ENCODE assay signal across 10 mouse cellular contexts in the genomic region with DNA sequence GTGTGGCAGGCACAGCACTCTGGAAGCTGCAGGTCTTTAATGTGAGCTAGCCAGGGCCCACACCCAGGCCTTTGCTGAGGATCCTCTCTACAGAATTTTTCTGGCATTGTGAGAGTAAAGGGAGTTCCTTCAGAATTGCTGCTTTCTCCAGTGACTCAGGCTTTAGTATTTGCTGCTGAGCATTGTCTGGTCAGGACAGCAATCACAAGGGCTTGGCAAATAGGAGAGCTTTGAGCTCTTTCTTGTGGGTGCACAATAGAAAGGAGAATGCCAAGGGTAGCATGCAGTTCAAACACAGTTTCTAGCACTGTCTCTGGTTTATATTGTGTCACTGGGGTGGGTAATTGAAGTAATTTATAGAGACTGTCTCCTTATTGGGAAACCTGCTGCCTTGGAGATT. TPM values are rescaled to one million over a fixed set of nuclear protein-coding genes. Genes with fewer than 3 reads are reported as not detected.
DNase-seq lines count a peak whose midpoint lies in the region; ATAC-seq and TF ChIP-seq lines count a peak whose summit lies in the region.
"Had no signal": no experiment of that assay in that cellular context is flagged by ENCODE, and none has a peak within 500 bp of the region (broad histone marks: within the 10 kb centered on the region; RNA-seq: fewer than 3 reads in every experiment).

No protein-coding gene starts in this region.

- no peaks in the 10 kb centered on the region for H3K36me3 ChIP-seq in lung, embryonic 16.5 days (ENCODE audit: control insufficient read depth, insufficient read depth, low read length)
- H3K36me3 ChIP-seq in liver, embryonic 13.5 days, result no peaks in the 10 kb centered on the region; the same call in 1 of the 2 replicates
- H3K36me3 ChIP-seq in stomach, embryonic 14.5 days (ENCODE audit: control insufficient read depth, insufficient read depth, low read length), result no peaks in the 10 kb centered on the region

- no peaks in the 10 kb centered on the region for H3K27me3 ChIP-seq in lung, embryonic 16.5 days (ENCODE audit: control insufficient read depth, insufficient read depth, low read depth, low read length)
- no peaks in the 10 kb centered on the region for H3K27me3 ChIP-seq in liver, embryonic 13.5 days
- no peaks in the 10 kb centered on the region for H3K27me3 ChIP-seq in stomach, embryonic 14.5 days (ENCODE audit: control insufficient read depth, insufficient read depth, low read length)

- H3K9ac ChIP-seq in lung, embryonic 16.5 days (ENCODE audit: low read length), result no peak overlapping the region
- no peak overlapping the region for H3K9ac ChIP-seq in liver, embryonic 13.5 days
- no peak overlapping the region for H3K9ac ChIP-seq in stomach, embryonic 14.5 days (replicated peaks; ENCODE audit: low read depth, low read length)

- no peaks in the 10 kb centered on the region for H3K9me3 ChIP-seq in lung, embryonic 16.5 days (ENCODE audit: control insufficient read depth, low read length)
- no peaks in the 10 kb centered on the region for H3K9me3 ChIP-seq in liver, embryonic 13.5 days (replicated peaks)
- H3K9me3 ChIP-seq in stomach, embryonic 14.5 days (ENCODE audit: control insufficient read depth, low read depth, low read length), result no peaks in the 10 kb centered on the region

- no peak overlapping the region for H3K4me2 ChIP-seq in lung, embryonic 16.5 days (ENCODE audit: low read depth, low read length)
- H3K4me2 ChIP-seq in liver, embryonic 13.5 days, result peak overlapping the region; percentile 35; the same call in 1 of the 2 replicates
- H3K4me2 ChIP-seq in stomach, embryonic 14.5 days (replicated peaks; ENCODE audit: low read depth, low read length), result peak overlapping the region; percentile 68; the same call in 1 of the 2 replicates

- peaks cover 34% of the 10 kb centered on the region for H3K4me1 ChIP-seq in lung, embryonic 16.5 days (replicated peaks; ENCODE audit: control insufficient read depth, insufficient read depth, low read length)
- H3K4me1 ChIP-seq in lung, adult 2 months (ENCODE audit: control insufficient read depth, insufficient read depth, low read length), result peaks cover 36% of the 10 kb centered on the region
- H3K4me1 ChIP-seq in liver, embryonic 13.5 days (replicated peaks), result peaks cover 45% of the 10 kb centered on the region
- H3K4me1 ChIP-seq in stomach, embryonic 14.5 days (ENCODE audit: control insufficient read depth, insufficient read depth, low read length), result peaks cover 37% of the 10 kb centered on the region

- peak overlapping the region; percentile 94 for H3K4me3 ChIP-seq in gastrocnemius, adult 2 months
- no peak overlapping the region for H3K4me3 ChIP-seq in lung, embryonic 16.5 days (ENCODE audit: low read length)
- no peak overlapping the region for H3K4me3 ChIP-seq in lung, adult 2 months (replicated peaks; ENCODE audit: extremely low read depth, low read depth, low read length)
- no peak overlapping the region for H3K4me3 ChIP-seq in liver, embryonic 13.5 days (replicated peaks)
- no peak overlapping the region for H3K4me3 ChIP-seq in stomach, embryonic 14.5 days (ENCODE audit: low read depth, low read length)

- no peak for ATAC-seq in lung, embryonic 16.5 days (ENCODE audit: low read depth)
- ATAC-seq in liver, embryonic 13.5 days (ENCODE audit: low read depth), result no peak
- no peak for ATAC-seq in stomach, embryonic 14.5 days (ENCODE audit: insufficient number of reproducible peaks, insufficient read depth, low FRiP score, low read depth)
- ATAC-seq: activated CD4-positive, CD25-positive, alpha-beta regulatory T cell, adult 4 months had no signal

- DNase-seq in gastrocnemius, adult 2 months, result no peak
- no peak for DNase-seq in gastrocnemius, postnatal 36 days
- no peak for DNase-seq in lung, adult 2 months
- DNase-seq in liver, embryonic 13.5 days, result no peak
- no peak for DNase-seq in thymus, postnatal 4 days
- no peak for DNase-seq in c-Kit-positive CD71-positive TER-119-positive erythroid progenitor cells, embryonic 14.5 days (ENCODE audit: low spot score)
- DNase-seq: cerebellum, postnatal 36 days had no signal

- peak overlapping the region; percentile 99 for H3K27ac ChIP-seq in gastrocnemius, adult 2 months
- 0 out of 2 replicates have a peak overlapping the region, but pooled peaks have one; percentile 25 for H3K27ac ChIP-seq in lung, embryonic 16.5 days (ENCODE audit: low read length)
- peak overlapping the region; percentile 10; the same call in 1 of the 2 replicates for H3K27ac ChIP-seq in liver, embryonic 13.5 days
- peak overlapping the region; percentile 33; the same call in 1 of the 2 replicates for H3K27ac ChIP-seq in stomach, embryonic 14.5 days (ENCODE audit: low read length)

- no peak for TF ChIP-seq CTCF in gastrocnemius, adult 2 months (IDR thresholded peaks at IDR 0.05)
- no peak for TF ChIP-seq CTCF in lung, adult 2 months (IDR thresholded peaks at IDR 0.05; ENCODE audit: insufficient read depth, low read length)

- intact Hi-C loops in gastrocnemius, adult 2 months (cut with DNase I), result loop anchor here (10.0 kb wide), 1 partner anchor 186 kb away; no protein-coding TSS in a partner anchor
- intact Hi-C loops in gastrocnemius, postnatal 36 days (cut with DNase I), result no loop called here

- no peak for TF ChIP-seq POLR2A in lung, adult 2 months (IDR thresholded peaks at IDR 0.05; ENCODE audit: borderline replicate concordance, extremely low read depth, low read depth, low read length)

RNA-seq across cellular contexts. Expression of gene Zfand3, which starts 3.9 kb away (rescaled TPM):
- 100 to 1,000 TPM; 193 to 204 TPM for total RNA-seq in gastrocnemius, adult 2 months (2021)
- total RNA-seq in gastrocnemius, postnatal 36 days (2021), result 100 to 1,000 TPM; 155 to 159 TPM
- polyA plus RNA-seq in lung, embryonic 16.5 days (2015; fragmentation: Nextera tagmentation; extraction: Ambion mirVana), result 52.8 and 57.4 TPM in 2 replicates
- polyA plus RNA-seq in lung, adult 2 months (2012; rRNA removed), result 93.6 and 122 TPM in 2 replicates
- 13.7 and 14.5 TPM in 2 replicates for polyA plus RNA-seq in liver, embryonic 13.5 days (2015; fragmentation: Nextera tagmentation; extraction: Ambion mirVana)
- 47.2 and 48.6 TPM in 2 replicates for polyA plus RNA-seq in stomach, embryonic 14.5 days (2014; fragmentation: Nextera tagmentation; extraction: Ambion mirVana)

RNA-seq across cellular contexts. Expression of gene Mdga1, which starts 38.5 kb away (rescaled TPM):
- total RNA-seq in gastrocnemius, adult 2 months (2021), result 10 to 100 TPM; 29.5 to 41.3 TPM
- total RNA-seq in gastrocnemius, postnatal 36 days (2021), result 10 to 100 TPM; 44.9 to 47.7 TPM
- 3.3 and 3.6 TPM in 2 replicates for polyA plus RNA-seq in lung, embryonic 16.5 days (2015; fragmentation: Nextera tagmentation; extraction: Ambion mirVana)
- 3.9 and 4.4 TPM in 2 replicates for polyA plus RNA-seq in lung, adult 2 months (2012; rRNA removed)
- 1.0 and 1.1 TPM in 2 replicates for polyA plus RNA-seq in liver, embryonic 13.5 days (2015; fragmentation: Nextera tagmentation; extraction: Ambion mirVana)
- polyA plus RNA-seq in stomach, embryonic 14.5 days (2014; fragmentation: Nextera tagmentation; extraction: Ambion mirVana), result 5.2 and 5.9 TPM in 2 replicates
- polyA plus RNA-seq: activated CD4-positive, CD25-positive, alpha-beta regulatory T cell, adult 4 months had no signal

Comparison
In these comparisons a context has a peak if more than half of its experiments do, and no peak if none do; other contexts are left out.
1. H3K27ac ChIP-seq: peak in every context shown above with its lines; median percentile 99 in gastrocnemius, adult 2 months; 33 in stomach, embryonic 14.5 days; 25 in lung, embryonic 16.5 days; 10 in liver, embryonic 13.5 days.